Mouse (Mus musculus) gonadal fat pad, adult 2 months (tissue): ENCODE measurements around the gene Dgcr2. TPM values are rescaled to one million over a fixed set of nuclear protein-coding genes. Genes with fewer than 3 reads are reported as not detected.
A peak's percentile ranks its signal among the peaks of the same experiment; 100 is the strongest.

Experiments
- DNase-seq: peaks from one replicate; pipeline ENCODE4 v3.0.0-alpha.2; 2012; ENCODE audit warnings: low read depth
- polyA plus RNA-seq: library from polyadenylated mRNA; depleted of rRNA; stranded (reverse); fragments of >200 nt; gene quantifications from 2 replicates; pipeline ENCODE4 v1.2.3, GENCODE M21; 2012

Dgcr2 gene
- polyA plus RNA-seq, 1 experiment: 106 TPM

- no peak for DNase-seq
Measured at GRCm38 (mm10) chr16:17848928-17849327, 49.4 kb downstream of the Dgcr2 start.

- DNase-seq: no peak
Measured at GRCm38 (mm10) chr16:17848431-17848830, 49.9 kb downstream of the Dgcr2 start.

- no peak for DNase-seq
Measured at GRCm38 (mm10) chr16:17843701-17844365, 54.5 kb downstream of the Dgcr2 start.

- no peak for DNase-seq
Measured at GRCm38 (mm10) chr16:17842437-17842836, 55.9 kb downstream of the Dgcr2 start.

GRCm38 (mm10) chr16:17839976-17840375 is 58.4 kb downstream of the Dgcr2 start:
- no peak for DNase-seq

- DNase-seq: no peak
Measured at GRCm38 (mm10) chr16:17838051-17838450, 60.3 kb downstream of the Dgcr2 start, which contains the start of gene Car15. Gene Car15 (minus strand): TSS chr16:17838364.

- no peak for DNase-seq
Measured at GRCm38 (mm10) chr16:17835481-17835880, 62.9 kb downstream of the Dgcr2 start.

- no peak for DNase-seq
Measured at GRCm38 (mm10) chr16:17834543-17834942, 63.8 kb downstream of the Dgcr2 start.

- no peak for DNase-seq
Measured at GRCm38 (mm10) chr16:17833681-17834399, 64.5 kb downstream of the Dgcr2 start.

- DNase-seq: no peak
Measured at GRCm38 (mm10) chr16:17833321-17833680, 65.1 kb downstream of the Dgcr2 start.

GRCm38 (mm10) chr16:17832821-17833220 is 65.5 kb downstream of the Dgcr2 start, which contains the start of gene B830017H08Rik:
Gene B830017H08Rik (plus strand): TSS chr16:17833121.
- no peak for DNase-seq

GRCm38 (mm10) chr16:17831781-17832180 is 66.6 kb downstream of the Dgcr2 start:
- no peak for DNase-seq

- DNase-seq: no peak
Measured at GRCm38 (mm10) chr16:17830385-17831178, 67.8 kb downstream of the Dgcr2 start.

- no peak for DNase-seq
Measured at GRCm38 (mm10) chr16:17828867-17829266, 69.5 kb downstream of the Dgcr2 start.

- no peak for DNase-seq
Measured at GRCm38 (mm10) chr16:17828229-17828628, 70.1 kb downstream of the Dgcr2 start.

GRCm38 (mm10) chr16:17826500-17826899 is 71.9 kb downstream of the Dgcr2 start:
- DNase-seq: no peak

GRCm38 (mm10) chr16:17816528-17816927 is 81.8 kb downstream of the Dgcr2 start:
- DNase-seq: peak; percentile 56

GRCm38 (mm10) chr16:17815411-17816402 is 82.7 kb downstream of the Dgcr2 start:
- no peak for DNase-seq

GRCm38 (mm10) chr16:17813173-17813572 is 85.2 kb downstream of the Dgcr2 start:
- no peak for DNase-seq

GRCm38 (mm10) chr16:17812120-17812519 is 86.2 kb downstream of the Dgcr2 start:
- DNase-seq: no peak

GRCm38 (mm10) chr16:17809711-17810110 is 88.7 kb downstream of the Dgcr2 start:
- no peak for DNase-seq
